Mouse (Mus musculus) limb, embryonic 11.5 days (tissue): ENCODE results near the gene Tamm41. TPM values are rescaled to one million over a fixed set of nuclear protein-coding genes. Genes with fewer than 3 reads are reported as not detected.

Experiments
- ATAC-seq: fragments of 200-750 bp; cut with Nextera tagmentation; 2 replicates; pipeline ENCODE4 v1.8.0; 2017; ENCODE audit warnings: low read depth; ENCODE audit not compliant: insufficient number of reproducible peaks, low FRiP score, low TSS enrichment
- DNase-seq: peaks from one replicate; pipeline ENCODE4 v3.0.0-alpha.2; 2015; ENCODE audit warnings: low spot score
- H3K27ac ChIP-seq: fragments of 300-500 bp; sonication (generic); replicated peaks from 2 replicates; pipeline ENCODE4 v1.5.1; 2014; ENCODE audit warnings: low read depth, mild to moderate bottlenecking, low read length
- H3K27me3 ChIP-seq: fragments of 300-500 bp; sonication (generic); 2 replicates; pipeline ENCODE4 v1.6.1; 2014; ENCODE audit warnings: mild to moderate bottlenecking, low read length, mixed read lengths; ENCODE audit not compliant: control insufficient read depth, insufficient read depth
- H3K36me3 ChIP-seq: fragments of 300-500 bp; sonication (generic); 2 replicates; pipeline ENCODE4 v1.6.1; 2014; ENCODE audit warnings: mild to moderate bottlenecking, low read length, moderate library complexity, mixed read lengths; ENCODE audit not compliant: control insufficient read depth, insufficient read depth
- H3K4me1 ChIP-seq: fragments of 300-500 bp; sonication (generic); 2 replicates; pipeline ENCODE4 v1.6.1; 2014; ENCODE audit warnings: low read length, mixed read lengths; ENCODE audit not compliant: control insufficient read depth, insufficient read depth
- H3K4me2 ChIP-seq: fragments of 300-500 bp; sonication (generic); 2 replicates; pipeline ENCODE4 v1.6.1; 2014; ENCODE audit warnings: low read depth, mild to moderate bottlenecking, moderate library complexity; ENCODE audit not compliant: severe bottlenecking
- H3K4me3 ChIP-seq: fragments of 300-500 bp; sonication (generic); 2 replicates; pipeline ENCODE4 v1.5.1; 2014; ENCODE audit warnings: low read depth, low read length
- H3K9ac ChIP-seq: fragments of 300-500 bp; sonication (generic); 2 replicates; pipeline ENCODE4 v1.6.1; 2014; ENCODE audit warnings: mild to moderate bottlenecking, low read length
- H3K9me3 ChIP-seq: fragments of 300-500 bp; sonication (generic); 2 replicates; pipeline ENCODE4 v1.6.1; 2016; ENCODE audit warnings: low read length; ENCODE audit not compliant: control insufficient read depth
- WGBS: fragments of 180-500 bp; shearing (Covaris S2); extraction: QIAGEN DNeasy Blood & Tissue Kit; methylation state at CpG from one replicate; pipeline ENCODE4 v1.1.7; 2014; 5-methylcytosine and 5-hydroxymethylcytosine counted together
- polyA plus RNA-seq: library from polyadenylated mRNA; unstranded; fragments of >200 nt; fragmentation: Nextera tagmentation; extraction: Ambion mirVana; gene quantifications from 2 replicates; pipeline ENCODE4 v1.2.1, GENCODE M21; 2014

Gene Tamm41
- polyA plus RNA-seq, 1 experiment from 2014 or later = 94.2 TPM

- Histone ChIP-seq H3K4me1 (no peaks in the 10 kb centered on the region), H3K4me2 (no peak overlapping the region), H3K27me3 (no peaks in the 10 kb centered on the region), H3K9ac (no peak overlapping the region), H3K4me3 (no peak overlapping the region), H3K36me3 (no peaks in the 10 kb centered on the region), H3K27ac (no peak overlapping the region), H3K9me3 (no peaks in the 10 kb centered on the region)
- ATAC-seq = no peak
- 79% methylated on average over 1 of the region's 1 CpGs for WGBS
- no peak for DNase-seq
Observed at GRCm38 (mm10) chr6:114979715-114980114, 58.0 kb downstream of the Tamm41 start.

- Histone ChIP-seq H3K27ac (no peak overlapping the region), H3K36me3 (no peaks in the 10 kb centered on the region), H3K9me3 (no peaks in the 10 kb centered on the region), H3K27me3 (no peaks in the 10 kb centered on the region), H3K4me3 (no peak overlapping the region), H3K4me2 (no peak overlapping the region), H3K9ac (no peak overlapping the region), H3K4me1 (no peaks in the 10 kb centered on the region)
- ATAC-seq (no peak), DNase-seq (no peak)
- 84% methylated on average over 7 of the region's 7 CpGs for WGBS
Observed at GRCm38 (mm10) chr6:114976915-114977419, 60.7 kb downstream of the Tamm41 start.

GRCm38 (mm10) chr6:114974331-114974730, 63.3 kb downstream of the Tamm41 start:
- Histone ChIP-seq H3K9ac (no peak overlapping the region), H3K4me1 (peaks cover 2% of the 10 kb centered on the region; the same call in 1 of the 2 replicates), H3K9me3 (no peaks in the 10 kb centered on the region), H3K4me2 (no peak overlapping the region), H3K27me3 (no peaks in the 10 kb centered on the region), H3K27ac (no peak overlapping the region), H3K4me3 (no peak overlapping the region), H3K36me3 (no peaks in the 10 kb centered on the region)
- WGBS = 89% methylated on average over 1 of the region's 1 CpGs
- no peak for DNase-seq
- ATAC-seq = no peak

GRCm38 (mm10) chr6:114972988-114973387, 64.7 kb downstream of the Tamm41 start:
- no peak overlapping the region for H3K4me2 ChIP-seq
- DNase-seq = no peak
- no peak overlapping the region for H3K9ac ChIP-seq
- no peaks in the 10 kb centered on the region for H3K27me3 ChIP-seq
- no peaks in the 10 kb centered on the region for H3K9me3 ChIP-seq
- H3K27ac ChIP-seq = no peak overlapping the region
- H3K36me3 ChIP-seq = no peaks in the 10 kb centered on the region
- no peak overlapping the region for H3K4me3 ChIP-seq
- 82% methylated on average over 1 of the region's 1 CpGs for WGBS
- peaks cover 6% of the 10 kb centered on the region; the same call in 1 of the 2 replicates for H3K4me1 ChIP-seq
- ATAC-seq = no peak

GRCm38 (mm10) chr6:114970895-114971294, 66.8 kb downstream of the Tamm41 start:
- WGBS = 73% methylated on average over 5 of the region's 5 CpGs
- no peak overlapping the region for H3K4me3 ChIP-seq

GRCm38 (mm10) chr6:114970386-114970785, 67.3 kb downstream of the Tamm41 start:
- ATAC-seq (no peak), DNase-seq (no peak)
- Histone ChIP-seq H3K27me3 (no peaks in the 10 kb centered on the region), H3K27ac (no peak overlapping the region), H3K9ac (no peak overlapping the region), H3K4me3 (no peak overlapping the region), H3K4me2 (no peak overlapping the region; the same call in 1 of the 2 replicates), H3K36me3 (no peaks in the 10 kb centered on the region), H3K9me3 (no peaks in the 10 kb centered on the region), H3K4me1 (peaks cover 6% of the 10 kb centered on the region; the same call in 1 of the 2 replicates)
- 21% methylated on average over 6 of the region's 6 CpGs for WGBS

More at GRCm38 (mm10) chr6:114970895-114971294, 66.8 kb downstream of the Tamm41 start:
- Histone ChIP-seq H3K27ac (no peak overlapping the region), H3K36me3 (no peaks in the 10 kb centered on the region), H3K9me3 (no peaks in the 10 kb centered on the region), H3K4me1 (peaks cover 6% of the 10 kb centered on the region; the same call in 1 of the 2 replicates), H3K4me2 (no peak overlapping the region), H3K27me3 (no peaks in the 10 kb centered on the region), H3K9ac (no peak overlapping the region)
- no peak for ATAC-seq
- DNase-seq = no peak

GRCm38 (mm10) chr6:114969213-114970120, 68.2 kb downstream of the Tamm41 start, which contains the start of gene Vgll4:
TSS of gene Vgll4 (minus strand) at chr6:114969994.
- H3K4me2 ChIP-seq = peak within 1 kb of the TSS; percentile 99
- peak within 1 kb of the TSS; percentile 73 for H3K4me3 ChIP-seq
- WGBS = under 1% methylated on average over 78 of the region's 79 CpGs
- ATAC-seq = peak; percentile 79
- peak within 1 kb of the TSS; percentile 67 for H3K9ac ChIP-seq
- peak; percentile 85 for DNase-seq
- peaks cover 6% of the 10 kb centered on the region; the same call in 1 of the 2 replicates for H3K4me1 ChIP-seq
- no peak within 1 kb of the TSS; the same call in 1 of the 2 replicates for H3K27ac ChIP-seq
- no peaks in the 10 kb centered on the region for H3K27me3 ChIP-seq
- H3K9me3 ChIP-seq = no peaks in the 10 kb centered on the region
- no peaks in the 10 kb centered on the region for H3K36me3 ChIP-seq

- Histone ChIP-seq H3K36me3 (no peaks in the 10 kb centered on the region), H3K4me3 (peak overlapping the region; percentile 73), H3K9ac (peak overlapping the region; percentile 67), H3K9me3 (no peaks in the 10 kb centered on the region), H3K27me3 (no peaks in the 10 kb centered on the region), H3K4me1 (peaks cover 6% of the 10 kb centered on the region; the same call in 1 of the 2 replicates), H3K27ac (0 out of 2 replicates have a peak overlapping the region, but pooled peaks have one; percentile 33), H3K4me2 (peak overlapping the region; percentile 99)
- peak; percentile 88 for DNase-seq
- WGBS = under 1% methylated on average over 76 of the region's 82 CpGs
- peak; percentile 68 for ATAC-seq
Observed at GRCm38 (mm10) chr6:114968361-114969212, 69.1 kb downstream of the Tamm41 start.
